Mouse (Mus musculus): ENCODE results near the gene Wnt7b.

- TF ChIP-seq CTCF (IDR thresholded peaks at IDR 0.05; ENCODE audit: control insufficient read depth, insufficient read depth, insufficient read length) (no peak), MYOD1 (IDR thresholded peaks at IDR 0.05; ENCODE audit: control insufficient read depth, insufficient read length, low read depth) (no peak), FOSL1 (IDR thresholded peaks at IDR 0.05; ENCODE audit: insufficient read depth, low read length, poor library complexity, severe bottlenecking) (no peak), USF1 (IDR thresholded peaks at IDR 0.05; ENCODE audit: low read depth) (no peak)
Measured at GRCm38 (mm10) chr15:85560830-85561229, 21.4 kb downstream of the Wnt7b start.

Data from C2C12 (cell line).